Mouse (Mus musculus): ENCODE results near the gene Entpd5.
A peak's percentile ranks its signal among the peaks of the same experiment; 100 is the strongest.
"Not testable (repeated sequence)": the region's sequence is repeated elsewhere in the genome, so short reads cannot be mapped to it uniquely, and the experiment has no call there.

Entpd5 gene

GRCm38 (mm10) chr12:84399135-84399534, 9.7 kb downstream of the Entpd5 start:
- DNase-seq (ENCODE audit: low spot score in 2 of 2) = no peak

GRCm38 (mm10) chr12:84398629-84399028, 10.2 kb downstream of the Entpd5 start:
- no peak for DNase-seq (ENCODE audit: low spot score in 2 of 2)

GRCm38 (mm10) chr12:84397685-84398084, 11.1 kb downstream of the Entpd5 start:
- DNase-seq (ENCODE audit: low spot score in 2 of 2) = no peak

GRCm38 (mm10) chr12:84396947-84397679, 11.7 kb downstream of the Entpd5 start:
- DNase-seq (ENCODE audit: low spot score in 2 of 2) = no peak

GRCm38 (mm10) chr12:84393847-84394246, 15.0 kb downstream of the Entpd5 start:
- no peak for DNase-seq (ENCODE audit: low spot score in 2 of 2)

GRCm38 (mm10) chr12:84392681-84393080, 16.1 kb downstream of the Entpd5 start:
- no peak for DNase-seq (ENCODE audit: low spot score in 2 of 2)

GRCm38 (mm10) chr12:84390336-84390735, 18.5 kb downstream of the Entpd5 start:
- DNase-seq (ENCODE audit: low spot score in 2 of 2) = no peak

- DNase-seq (ENCODE audit: low spot score in 2 of 2) = no peak
Observed at GRCm38 (mm10) chr12:84388774-84389400, 19.9 kb downstream of the Entpd5 start.

- no peak for DNase-seq (ENCODE audit: low spot score in 2 of 2)
Observed at GRCm38 (mm10) chr12:84388097-84388496, 20.7 kb downstream of the Entpd5 start.

GRCm38 (mm10) chr12:84385408-84385807, 23.4 kb downstream of the Entpd5 start:
- no peak for DNase-seq (ENCODE audit: low spot score in 2 of 2)

GRCm38 (mm10) chr12:84384644-84385081, 24.2 kb downstream of the Entpd5 start:
- no peak for DNase-seq (ENCODE audit: low spot score in 2 of 2)

GRCm38 (mm10) chr12:84382369-84382768, 26.5 kb downstream of the Entpd5 start:
- no peak for DNase-seq (ENCODE audit: low spot score in 2 of 2)

GRCm38 (mm10) chr12:84373831-84374481, 34.9 kb downstream of the Entpd5 start:
- no peak for DNase-seq (ENCODE audit: low spot score in 2 of 2)

- DNase-seq (ENCODE audit: low spot score in 2 of 2) = no peak
Observed at GRCm38 (mm10) chr12:84371647-84372046, 37.2 kb downstream of the Entpd5 start.

- DNase-seq (ENCODE audit: low spot score in 2 of 2) = no peak
Observed at GRCm38 (mm10) chr12:84366971-84367370, 41.9 kb downstream of the Entpd5 start.

- no peak for DNase-seq (ENCODE audit: low spot score in 2 of 2)
Observed at GRCm38 (mm10) chr12:84365137-84365536, 43.7 kb downstream of the Entpd5 start.

GRCm38 (mm10) chr12:84364291-84364690, 44.5 kb downstream of the Entpd5 start:
- no peak for DNase-seq (ENCODE audit: low spot score in 2 of 2)

- DNase-seq (ENCODE audit: low spot score in 2 of 2) = no peak
Observed at GRCm38 (mm10) chr12:84362872-84363271, 46.0 kb downstream of the Entpd5 start.

- DNase-seq (ENCODE audit: low spot score in 2 of 2) = peak; percentile 93
Observed at GRCm38 (mm10) chr12:84361555-84362489, 47.0 kb downstream of the Entpd5 start, which contains the start of the genes Coq6 and Fam161b. Coq6 (plus strand) TSS chr12:84361657. Fam161b (minus strand) TSS chr12:84361833.

GRCm38 (mm10) chr12:84358699-84359098, 50.1 kb downstream of the Entpd5 start:
- not testable (repeated sequence) for DNase-seq (ENCODE audit: low spot score in 2 of 2)

GRCm38 (mm10) chr12:84347192-84347591, 61.6 kb downstream of the Entpd5 start:
- no peak for DNase-seq (ENCODE audit: low spot score in 2 of 2)
